Mouse (Mus musculus) embryonic facial prominence, embryonic 13.5 days (tissue): ENCODE measurements around the gene Stx18. TPM values are rescaled to one million over a fixed set of nuclear protein-coding genes. Genes with fewer than 3 reads are reported as not detected.
A peak's percentile ranks its signal among the peaks of the same experiment; 100 is the strongest.

Source experiments
- ATAC-seq: fragments of 200-750 bp; cut with Nextera tagmentation; 2 replicates; pipeline ENCODE4 v1.8.0; 2017; ENCODE audit warnings: low read depth; ENCODE audit not compliant: insufficient number of reproducible peaks, insufficient read depth, low FRiP score, low TSS enrichment
- H3K27ac ChIP-seq: fragments of 300-500 bp; sonication (generic); 2 replicates; pipeline ENCODE4 v1.5.1; 2015; ENCODE audit warnings: moderate library complexity, mild to moderate bottlenecking, inconsistent platforms
- H3K27me3 ChIP-seq: fragments of 300-500 bp; sonication (generic); 2 replicates; pipeline ENCODE4 v1.6.1; 2015; ENCODE audit warnings: mild to moderate bottlenecking, inconsistent platforms
- H3K36me3 ChIP-seq: fragments of 300-500 bp; sonication (generic); 2 replicates; pipeline ENCODE4 v1.6.1; 2015; ENCODE audit warnings: mild to moderate bottlenecking, inconsistent platforms
- H3K4me1 ChIP-seq: fragments of 300-500 bp; sonication (generic); 2 replicates; pipeline ENCODE4 v1.6.1; 2015; ENCODE audit warnings: inconsistent platforms
- H3K4me2 ChIP-seq: fragments of 300-500 bp; sonication (generic); 2 replicates; pipeline ENCODE4 v1.6.1; 2015; ENCODE audit warnings: moderate library complexity, mild to moderate bottlenecking, inconsistent platforms
- H3K4me3 ChIP-seq: fragments of 300-500 bp; sonication (generic); 2 replicates; pipeline ENCODE4 v1.5.1; 2015; ENCODE audit warnings: mild to moderate bottlenecking, inconsistent platforms
- H3K9ac ChIP-seq: fragments of 300-500 bp; sonication (generic); 2 replicates; pipeline ENCODE4 v1.6.1; 2015; ENCODE audit warnings: mild to moderate bottlenecking, inconsistent platforms
- H3K9me3 ChIP-seq: fragments of 300-500 bp; sonication (generic); 2 replicates; pipeline ENCODE4 v1.6.1; 2016; ENCODE audit warnings: inconsistent platforms
- WGBS: fragments of 180-500 bp; shearing (Covaris S2); methylation state at CpG from one replicate; pipeline ENCODE4 v1.1.7; 2015; ENCODE audit warnings: mixed read lengths; 5-methylcytosine and 5-hydroxymethylcytosine counted together
- polyA plus RNA-seq: library from polyadenylated mRNA; unstranded; fragments of >200 nt; fragmentation: Nextera tagmentation; extraction: Ambion mirVana; gene quantifications from 2 replicates; pipeline ENCODE4 v1.2.1, GENCODE M21; 2015

The Stx18 gene
- polyA plus RNA-seq, 1 experiment from 2014 or later, result 61.7 TPM

DNA sequence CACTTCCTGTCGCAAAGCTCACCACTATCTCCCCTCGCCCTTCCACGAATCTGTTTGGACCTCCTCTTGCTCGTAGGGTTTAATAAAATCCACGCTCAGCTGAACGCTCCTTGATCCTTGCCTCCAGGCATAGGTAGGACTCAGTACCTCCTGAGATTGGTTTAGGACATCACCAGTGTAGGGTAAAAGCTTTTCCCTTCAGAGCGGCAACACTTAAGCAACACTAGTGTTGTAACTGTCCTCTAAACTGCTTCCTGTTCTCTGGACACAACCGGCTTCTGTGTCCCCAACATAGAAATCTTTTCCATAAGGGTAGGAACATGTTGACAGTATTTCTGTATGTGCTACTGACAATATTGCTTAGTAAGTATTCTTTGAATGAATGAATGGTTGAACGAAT, 1.3 kb downstream of the Stx18 start:
- Histone ChIP-seq H3K27ac (peak overlapping the region; percentile 89; the same call in 1 of the 2 replicates), H3K4me1 (peaks cover 32% of the 10 kb centered on the region), H3K27me3 (no peaks in the 10 kb centered on the region), H3K9ac (peak overlapping the region; percentile 92), H3K4me2 (peak overlapping the region; percentile 74), H3K9me3 (no peaks in the 10 kb centered on the region), H3K4me3 (peak overlapping the region; percentile 89), H3K36me3 (peaks cover 8% of the 10 kb centered on the region)
- ATAC-seq, result no peak
- WGBS, result 24% methylated on average over 9 of the region's 9 CpGs

DNA sequence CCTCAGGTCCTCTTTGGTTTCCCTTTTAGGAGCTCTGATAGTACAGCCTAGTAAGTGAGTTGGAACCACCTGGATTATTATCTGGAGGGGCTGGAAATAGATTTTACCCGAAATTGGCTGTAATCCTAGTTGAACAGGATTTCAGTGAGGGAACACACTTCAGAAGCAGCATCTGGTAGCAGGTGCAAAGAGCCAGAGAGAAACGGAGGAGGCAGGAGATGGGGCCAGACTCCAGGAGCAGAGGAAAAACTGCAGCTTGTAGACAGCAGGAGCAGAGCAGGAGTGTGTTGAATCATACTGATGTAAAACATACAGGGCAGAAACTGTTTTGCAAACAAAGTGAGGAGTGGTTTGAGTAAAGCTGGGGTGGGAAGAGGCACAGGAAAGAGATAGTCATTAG, 6.4 kb downstream of the Stx18 start:
- no peaks in the 10 kb centered on the region for H3K27me3 ChIP-seq
- 30% methylated on average over 2 of the region's 2 CpGs for WGBS
- H3K4me2 ChIP-seq, result no peak overlapping the region
- H3K4me3 ChIP-seq, result no peak overlapping the region
- H3K9me3 ChIP-seq, result no peaks in the 10 kb centered on the region
- H3K27ac ChIP-seq, result peak overlapping the region; percentile 8; the same call in 1 of the 2 replicates
- H3K4me1 ChIP-seq, result peaks cover 36% of the 10 kb centered on the region
- ATAC-seq, result no peak
- no peak overlapping the region for H3K9ac ChIP-seq
- peaks cover 8% of the 10 kb centered on the region for H3K36me3 ChIP-seq

DNA sequence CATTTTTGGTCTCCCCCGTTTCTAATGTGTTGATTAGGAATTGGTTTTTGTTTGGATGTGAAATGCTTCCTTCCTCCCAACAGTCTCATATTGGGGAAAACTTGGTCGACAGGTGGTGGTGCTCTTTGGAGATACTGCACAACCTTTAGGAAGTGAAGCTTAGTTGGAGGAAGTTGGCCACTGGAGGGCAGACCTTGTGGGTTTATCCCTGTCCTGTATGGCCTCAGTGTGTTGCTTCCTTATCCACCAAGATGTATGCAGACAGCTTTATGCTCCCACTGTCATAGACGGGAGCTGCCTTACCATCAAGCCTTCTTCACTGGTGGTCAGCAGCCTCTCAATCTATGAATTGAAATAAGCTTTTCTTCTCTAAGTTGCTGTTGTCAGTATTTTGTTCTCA, 9.6 kb downstream of the Stx18 start:
- H3K27ac ChIP-seq, result no peak overlapping the region
- H3K9me3 ChIP-seq, result no peaks in the 10 kb centered on the region
- no peaks in the 10 kb centered on the region for H3K36me3 ChIP-seq
- H3K4me1 ChIP-seq, result peaks cover 34% of the 10 kb centered on the region
- no peak overlapping the region for H3K4me3 ChIP-seq
- no peaks in the 10 kb centered on the region for H3K27me3 ChIP-seq
- no peak overlapping the region for H3K9ac ChIP-seq
- no peak overlapping the region for H3K4me2 ChIP-seq
- no peak for ATAC-seq
- WGBS, result 49% methylated on average over 3 of the region's 3 CpGs

DNA sequence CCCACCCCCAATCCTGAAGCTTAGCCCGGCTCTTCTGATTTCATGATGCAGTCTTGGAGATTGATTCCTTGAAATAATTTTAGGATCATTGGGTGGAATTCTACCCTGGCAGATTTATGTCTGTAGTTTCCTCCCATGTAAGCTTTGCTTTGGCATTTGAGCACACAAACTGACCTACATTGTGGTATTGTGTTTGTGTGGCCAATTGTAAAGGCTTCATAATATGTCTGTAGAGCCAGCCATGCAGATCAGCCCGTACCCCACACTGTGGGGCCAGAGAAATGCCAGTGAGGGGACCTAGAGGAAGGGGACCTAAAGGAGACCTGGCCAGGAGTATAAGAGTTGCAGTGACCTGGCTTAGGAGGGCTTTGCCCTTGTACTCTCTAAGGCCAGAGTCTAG, 22.5 kb downstream of the Stx18 start:
- no peak overlapping the region for H3K9ac ChIP-seq
- H3K4me1 ChIP-seq, result peaks cover 50% of the 10 kb centered on the region

GRCm38 (mm10) chr5:38062709-38063108, 24.2 kb downstream of the Stx18 start:
- peak overlapping the region; percentile 37 for H3K4me2 ChIP-seq
- no peaks in the 10 kb centered on the region for H3K36me3 ChIP-seq
- no peaks in the 10 kb centered on the region for H3K9me3 ChIP-seq
- H3K4me3 ChIP-seq, result no peak overlapping the region
- 21% methylated on average over 5 of the region's 5 CpGs for WGBS
- H3K27ac ChIP-seq, result 0 out of 2 replicates have a peak overlapping the region, but pooled peaks have one; percentile 33
- H3K27me3 ChIP-seq, result peaks cover 6% of the 10 kb centered on the region; the same call in 1 of the 2 replicates
- H3K4me1 ChIP-seq, result peaks cover 65% of the 10 kb centered on the region
- H3K9ac ChIP-seq, result no peak overlapping the region
- ATAC-seq, result no peak

More for the DNA sequence above, 22.5 kb downstream of the Stx18 start:
- Histone ChIP-seq H3K9me3 (no peaks in the 10 kb centered on the region), H3K27me3 (peaks cover 6% of the 10 kb centered on the region; the same call in 1 of the 2 replicates), H3K27ac (peak overlapping the region; percentile 79), H3K4me3 (no peak overlapping the region), H3K4me2 (peak overlapping the region; percentile 16), H3K36me3 (no peaks in the 10 kb centered on the region)
- ATAC-seq, result no peak
- WGBS, result 18% methylated on average over 2 of the region's 2 CpGs

GRCm38 (mm10) chr5:38063339-38063738, 24.8 kb downstream of the Stx18 start:
- Histone ChIP-seq H3K27me3 (peaks cover 3% of the 10 kb centered on the region; the same call in 1 of the 2 replicates), H3K4me2 (no peak overlapping the region), H3K4me1 (peaks cover 70% of the 10 kb centered on the region), H3K4me3 (no peak overlapping the region), H3K27ac (peak overlapping the region; percentile 48), H3K9ac (no peak overlapping the region), H3K9me3 (no peaks in the 10 kb centered on the region), H3K36me3 (no peaks in the 10 kb centered on the region)
- WGBS, result 62% methylated on average over 5 of the region's 5 CpGs
- no peak for ATAC-seq

DNA sequence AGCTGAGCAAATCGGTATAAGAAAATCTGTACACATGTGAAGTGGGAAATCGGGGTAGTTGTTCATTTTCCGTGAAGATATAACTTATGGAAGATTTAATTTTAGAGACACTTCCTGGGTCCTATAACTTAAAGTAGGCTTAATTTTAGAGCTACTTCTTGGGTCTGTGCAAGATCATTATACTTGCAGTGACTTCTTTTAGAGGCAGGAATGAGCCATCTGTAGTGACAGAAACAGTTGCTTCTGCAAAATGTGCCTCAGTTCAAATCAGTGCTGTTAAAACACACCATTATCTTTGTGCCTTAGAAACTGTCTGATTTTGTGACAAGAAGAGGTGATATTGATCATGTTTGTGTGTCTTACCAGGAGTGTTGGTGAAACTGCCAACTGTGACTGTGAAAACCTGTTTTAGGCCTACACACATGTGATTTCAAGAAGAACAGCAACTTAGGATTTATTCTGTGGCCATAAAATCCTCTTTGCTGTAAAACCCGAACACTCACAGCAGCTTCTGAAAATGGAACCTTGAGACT, 25.6 kb downstream of the Stx18 start:
- Histone ChIP-seq H3K9me3 (no peaks in the 10 kb centered on the region), H3K4me3 (no peak overlapping the region), H3K4me1 (peaks cover 78% of the 10 kb centered on the region), H3K9ac (no peak overlapping the region), H3K27ac (peak overlapping the region; percentile 81; the same call in 1 of the 2 replicates), H3K27me3 (peaks cover 2% of the 10 kb centered on the region; the same call in 1 of the 2 replicates), H3K36me3 (no peaks in the 10 kb centered on the region), H3K4me2 (peak overlapping the region; percentile 16; the same call in 1 of the 2 replicates)
- WGBS, result 49% methylated on average over 4 of the region's 4 CpGs
- no peak for ATAC-seq

GRCm38 (mm10) chr5:38064701-38065100, 26.2 kb downstream of the Stx18 start:
- H3K9me3 ChIP-seq, result no peaks in the 10 kb centered on the region
- no peaks in the 10 kb centered on the region for H3K36me3 ChIP-seq
- H3K27me3 ChIP-seq, result peaks cover 2% of the 10 kb centered on the region; the same call in 1 of the 2 replicates
- H3K9ac ChIP-seq, result 0 out of 2 replicates have a peak overlapping the region, but pooled peaks have one; percentile 12
- peak overlapping the region; percentile 16 for H3K4me2 ChIP-seq
- H3K27ac ChIP-seq, result peak overlapping the region; percentile 81
- no peak overlapping the region for H3K4me3 ChIP-seq
- H3K4me1 ChIP-seq, result peaks cover 81% of the 10 kb centered on the region
- ATAC-seq, result no peak
- WGBS, result 11% methylated on average over 5 of the region's 5 CpGs

GRCm38 (mm10) chr5:38065454-38065853, 26.9 kb downstream of the Stx18 start:
- Histone ChIP-seq H3K27me3 (peaks cover 2% of the 10 kb centered on the region; the same call in 1 of the 2 replicates), H3K4me1 (peaks cover 80% of the 10 kb centered on the region), H3K4me2 (peak overlapping the region; percentile 16; the same call in 1 of the 2 replicates), H3K27ac (peak overlapping the region; percentile 81), H3K9me3 (no peaks in the 10 kb centered on the region), H3K9ac (no peak overlapping the region), H3K4me3 (no peak overlapping the region), H3K36me3 (no peaks in the 10 kb centered on the region)
- 17% methylated on average over 2 of the region's 2 CpGs for WGBS
- 0 out of 2 replicates have a peak, but pooled peaks have one; percentile 58 for ATAC-seq

DNA sequence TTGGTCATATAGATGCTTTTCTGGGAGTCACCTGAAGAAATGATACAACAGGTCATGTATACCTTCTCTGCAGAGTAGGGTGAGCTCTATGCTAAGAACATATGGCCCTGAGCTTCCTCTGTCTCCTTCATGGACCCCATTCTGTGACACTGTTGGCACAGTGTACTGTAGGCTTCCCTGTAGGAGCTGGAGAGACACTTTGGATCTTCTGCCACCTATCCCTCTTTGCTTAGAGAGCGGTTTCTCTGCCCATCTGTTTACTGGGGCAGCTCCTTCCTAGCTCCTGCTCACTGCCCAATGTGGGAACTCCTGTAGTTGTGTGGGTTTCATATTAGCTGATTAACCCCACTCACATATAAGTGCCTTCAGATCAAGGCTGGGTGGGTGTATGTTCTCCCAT, 28.1 kb downstream of the Stx18 start:
- Histone ChIP-seq H3K27ac (peak overlapping the region; percentile 81), H3K9me3 (no peaks in the 10 kb centered on the region), H3K27me3 (peaks cover 2% of the 10 kb centered on the region; the same call in 1 of the 2 replicates), H3K4me1 (peaks cover 79% of the 10 kb centered on the region), H3K9ac (no peak overlapping the region), H3K4me3 (no peak overlapping the region), H3K4me2 (no peak overlapping the region), H3K36me3 (no peaks in the 10 kb centered on the region)
- WGBS, result 91% methylated on average over 1 of the region's 1 CpGs
- ATAC-seq, result no peak

DNA sequence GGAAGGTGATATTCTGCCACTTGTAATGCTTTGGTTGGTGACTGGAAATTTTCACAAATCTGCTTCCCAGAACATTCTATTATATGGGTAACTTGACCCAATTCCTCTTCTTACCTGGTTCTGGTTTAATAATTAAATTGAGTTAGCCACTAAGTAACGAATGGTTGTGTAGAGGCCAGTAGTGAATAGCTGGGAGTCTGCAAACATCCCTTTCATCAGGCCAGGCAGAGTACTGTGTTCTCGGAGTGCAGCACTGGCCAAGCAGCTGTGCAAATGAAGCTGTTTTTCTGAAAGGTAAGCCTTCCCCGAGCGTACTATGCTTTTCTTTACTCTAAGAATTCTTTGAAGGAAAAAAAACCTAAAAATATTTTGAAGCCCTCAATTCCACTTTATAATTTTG, 37.8 kb downstream of the Stx18 start:
- Histone ChIP-seq H3K4me3 (no peak overlapping the region), H3K9me3 (no peaks in the 10 kb centered on the region), H3K4me1 (peaks cover 65% of the 10 kb centered on the region), H3K27ac (peak overlapping the region; percentile 77), H3K4me2 (peak overlapping the region; percentile 24; the same call in 1 of the 2 replicates), H3K27me3 (no peaks in the 10 kb centered on the region), H3K9ac (no peak overlapping the region), H3K36me3 (no peaks in the 10 kb centered on the region)
- no peak for ATAC-seq
- 45% methylated on average over 4 of the region's 4 CpGs for WGBS

GRCm38 (mm10) chr5:38078575-38078974, 40.0 kb downstream of the Stx18 start:
- Histone ChIP-seq H3K4me1 (peaks cover 72% of the 10 kb centered on the region), H3K27ac (peak overlapping the region; percentile 11; the same call in 1 of the 2 replicates), H3K4me2 (no peak overlapping the region), H3K9ac (no peak overlapping the region), H3K9me3 (no peaks in the 10 kb centered on the region), H3K4me3 (no peak overlapping the region), H3K36me3 (no peaks in the 10 kb centered on the region), H3K27me3 (no peaks in the 10 kb centered on the region)
- 53% methylated on average over 3 of the region's 3 CpGs for WGBS
- ATAC-seq, result no peak
